Mouse (Mus musculus) thymus, postnatal 10 days (tissue): ENCODE results near the gene Actr8.
A peak's percentile ranks its signal among the peaks of the same experiment; 100 is the strongest.

ENCODE experiments used
- DNase-seq, 2 experiments: peaks; one replicate each; pipeline ENCODE4 v3.0.0; 2021; ENCODE audit warnings: low spot score in 2 of 2

Gene Actr8

DNA sequence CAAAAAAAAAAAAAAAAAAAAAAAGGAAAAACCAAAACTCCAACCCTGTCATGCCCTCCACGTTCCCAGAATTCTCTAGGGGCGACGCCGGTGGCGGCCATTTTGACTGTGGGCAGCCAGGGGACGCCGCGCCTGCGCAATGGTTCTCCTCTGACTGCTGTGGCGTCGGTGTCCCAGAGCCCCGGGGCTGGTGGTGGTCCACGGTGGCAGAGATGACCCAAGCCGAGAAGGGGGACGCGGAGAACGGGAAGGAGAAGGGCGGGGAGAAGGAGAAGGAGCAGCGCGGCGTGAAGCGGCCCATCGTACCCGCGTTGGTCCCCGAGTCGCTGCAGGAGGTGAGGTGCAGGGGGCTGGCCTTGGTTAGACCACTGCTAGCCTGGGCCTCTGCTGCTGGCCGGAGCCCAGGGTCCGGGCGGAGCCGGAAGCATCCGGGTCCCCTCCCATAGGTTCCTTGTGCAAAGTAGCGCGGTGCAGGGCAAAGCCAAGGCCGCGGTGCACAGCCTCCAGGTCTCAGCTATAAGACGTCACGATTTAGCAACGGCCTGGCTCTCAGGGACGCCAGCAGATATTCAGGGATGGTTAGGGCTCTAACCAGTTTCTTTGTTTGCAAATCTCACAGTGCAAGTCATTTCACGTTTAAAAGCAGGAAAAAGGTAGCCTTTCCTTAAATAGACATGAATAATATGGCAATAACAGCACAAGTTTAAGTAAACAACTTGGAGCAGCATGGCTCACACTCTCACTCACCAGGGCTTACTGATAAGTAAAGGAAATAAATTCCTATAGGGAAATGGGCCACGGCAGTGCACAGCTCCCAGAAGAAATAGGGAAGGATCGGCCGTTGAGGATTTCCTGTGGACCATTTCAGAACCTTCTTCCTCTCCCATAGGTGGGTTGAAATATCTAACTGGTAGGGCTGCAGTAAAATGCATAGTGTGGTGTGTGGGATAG lies at the start of gene Actr8:
TSS of gene Actr8 (plus strand) at position 84 of the 951 bp plus-strand sequence.
- peak; percentile 82 to 88 for DNase-seq

DNA sequence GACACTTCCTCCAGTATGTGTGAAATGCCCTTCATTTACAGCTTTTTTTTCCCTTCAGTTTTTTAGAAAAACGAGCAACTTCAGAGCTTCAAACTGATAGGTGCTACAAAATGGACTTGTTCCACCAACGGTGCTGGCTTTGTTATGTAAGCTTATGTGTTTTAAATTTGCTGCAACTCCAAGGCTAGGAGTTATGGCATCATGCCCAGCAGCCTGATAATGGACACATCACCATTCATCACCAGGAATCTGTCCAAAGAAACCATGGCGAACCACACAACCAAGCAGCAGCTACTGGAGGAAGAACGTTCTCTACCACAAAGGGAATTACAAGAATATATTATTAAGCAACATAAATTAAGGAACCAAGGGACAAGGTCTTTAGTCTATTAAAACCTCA lies 49.2 kb upstream of the Actr8 start:
- no peak for DNase-seq

DNA sequence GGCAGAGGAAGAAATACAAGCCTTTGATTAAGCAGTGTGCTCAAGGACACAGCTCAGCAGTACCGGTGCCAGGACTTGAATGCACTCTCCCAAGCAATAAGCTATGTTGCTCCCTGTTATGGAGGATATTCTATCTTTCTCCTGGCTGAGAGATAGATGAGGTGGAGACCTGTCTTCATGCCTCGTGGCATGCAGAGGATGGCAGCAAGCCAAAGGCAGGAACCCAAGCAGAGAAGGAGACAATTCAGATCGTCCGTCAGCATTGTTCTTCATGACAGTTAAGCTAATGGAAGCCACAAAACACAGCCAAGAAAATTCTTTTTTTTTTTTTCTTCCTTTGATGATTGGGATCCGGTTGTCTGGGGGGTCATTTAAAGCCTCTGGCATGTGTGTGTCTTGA lies 42.6 kb upstream of the Actr8 start:
- no peak for DNase-seq

DNA sequence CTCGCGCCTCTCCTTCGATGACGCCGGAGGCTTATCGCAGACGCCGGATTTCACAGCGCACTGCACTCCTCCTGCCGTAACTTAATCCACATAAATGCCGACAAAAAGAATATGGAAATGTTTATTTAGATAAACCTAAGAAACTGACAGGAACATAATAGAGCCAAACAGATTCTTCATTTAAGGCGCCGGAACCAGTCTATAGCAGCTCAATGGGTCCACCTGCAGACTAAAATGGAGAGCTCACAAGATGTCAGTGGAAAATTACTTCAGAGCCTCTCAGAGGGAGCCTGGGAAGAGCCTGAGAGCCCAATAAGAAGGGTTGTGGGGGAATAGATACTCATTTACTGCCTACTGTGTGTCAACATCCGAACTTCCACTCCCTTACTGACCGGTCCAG lies 40.7 kb upstream of the Actr8 start:
- no peak for DNase-seq

DNA sequence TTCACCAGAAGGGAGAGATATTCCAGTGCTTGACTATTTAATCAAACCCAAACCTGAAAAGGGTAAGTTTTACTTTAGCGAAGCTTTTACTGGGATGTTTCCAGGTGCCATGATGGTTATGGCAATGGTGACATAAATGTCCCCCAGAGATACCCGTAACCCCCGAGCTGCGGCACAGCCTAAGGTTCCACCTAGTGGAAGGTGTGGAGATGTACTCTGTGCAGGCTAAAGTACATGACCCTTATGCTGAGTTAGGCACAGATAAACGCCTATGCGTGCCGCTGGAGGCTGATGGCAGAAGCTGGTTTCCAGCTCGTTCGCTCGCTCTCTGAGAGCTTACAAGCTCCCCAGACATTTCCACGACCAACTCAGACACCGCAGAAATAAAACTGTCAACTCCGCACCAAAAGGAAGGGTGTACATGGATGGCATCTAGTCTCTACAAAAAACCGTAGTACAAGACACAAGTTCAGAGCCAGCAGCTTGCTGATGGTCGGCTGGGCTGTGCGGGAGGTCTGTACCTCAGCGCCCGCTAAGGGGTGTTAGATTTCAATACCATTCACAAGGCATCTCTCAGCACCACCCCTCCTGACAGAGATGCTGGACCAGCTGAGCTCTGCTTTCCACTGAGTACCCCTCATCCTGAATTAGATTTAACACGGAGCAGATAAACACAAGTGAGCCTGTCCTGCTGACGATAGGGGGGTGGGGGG lies 38.4 kb upstream of the Actr8 start:
- DNase-seq = no peak

DNA sequence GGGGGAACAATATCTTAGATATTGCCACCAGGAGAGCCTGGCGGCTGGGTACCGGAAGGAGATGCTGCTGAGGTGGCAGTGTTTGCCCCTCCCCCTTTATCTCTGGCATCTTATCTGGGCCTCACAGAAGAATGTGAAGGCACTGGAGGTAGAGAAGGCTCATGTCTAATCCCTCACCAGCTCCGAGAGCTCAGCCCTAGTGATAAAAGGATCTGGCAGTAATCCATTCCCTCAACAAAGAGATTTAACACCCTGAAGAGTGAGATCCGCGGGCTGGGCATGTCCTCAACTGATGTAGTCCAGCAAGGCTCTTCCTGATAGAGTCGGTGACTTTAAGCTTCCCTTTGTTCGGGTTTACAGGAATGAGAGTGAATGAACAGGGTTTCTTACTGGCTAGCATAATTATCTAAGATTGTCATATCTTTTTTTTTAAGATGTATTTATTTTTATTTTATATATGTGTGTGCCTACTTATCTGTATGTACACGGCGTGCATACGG lies 37.8 kb upstream of the Actr8 start:
- no peak for DNase-seq

DNA sequence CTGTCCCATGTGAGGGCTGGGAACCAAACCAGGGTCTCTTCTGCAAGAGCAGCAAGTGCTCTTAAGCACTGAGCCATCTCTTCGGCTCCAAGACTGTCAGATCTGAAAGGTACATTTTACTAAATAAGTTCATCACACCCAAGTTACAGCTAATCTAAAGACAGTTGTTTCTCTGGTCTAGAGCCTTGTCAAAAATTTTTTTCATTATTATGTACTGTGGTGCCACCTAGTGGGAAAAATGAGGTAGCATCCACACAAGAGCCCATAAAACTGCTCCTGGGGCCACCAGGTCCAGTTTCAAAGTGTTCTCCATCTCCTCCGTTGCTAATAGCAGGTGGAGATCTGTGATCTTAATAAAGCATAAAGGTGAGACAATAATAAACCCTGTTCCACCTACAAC lies 37.3 kb upstream of the Actr8 start:
- peak in 1 of 2 experiments; percentile 20 for DNase-seq

DNA sequence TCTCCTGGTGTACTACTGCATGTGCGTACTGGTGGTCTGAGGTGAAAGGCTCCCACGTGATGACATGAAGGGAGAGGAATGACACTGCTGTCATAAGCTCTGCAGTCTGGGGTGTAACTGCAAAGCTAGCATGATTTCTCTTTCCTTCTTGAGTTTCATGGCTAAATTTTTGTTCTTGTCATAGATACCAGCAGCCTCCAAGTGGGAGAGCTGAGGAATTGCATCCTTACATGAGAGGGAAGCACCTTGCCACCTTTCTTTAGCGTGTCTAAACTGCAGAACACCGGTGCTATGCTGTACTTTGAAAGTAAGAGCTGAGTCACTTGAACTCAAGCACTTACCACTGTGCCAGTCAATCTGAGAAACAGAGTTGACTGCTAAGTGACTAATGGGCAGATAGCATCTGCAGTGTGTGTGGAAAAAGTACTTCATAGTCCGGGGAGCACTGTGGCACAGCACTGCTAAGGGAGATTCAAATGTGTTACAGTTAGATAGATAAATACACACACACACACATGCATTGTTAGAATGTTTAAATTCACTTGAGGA lies 31.3 kb upstream of the Actr8 start:
- DNase-seq = no peak

DNA sequence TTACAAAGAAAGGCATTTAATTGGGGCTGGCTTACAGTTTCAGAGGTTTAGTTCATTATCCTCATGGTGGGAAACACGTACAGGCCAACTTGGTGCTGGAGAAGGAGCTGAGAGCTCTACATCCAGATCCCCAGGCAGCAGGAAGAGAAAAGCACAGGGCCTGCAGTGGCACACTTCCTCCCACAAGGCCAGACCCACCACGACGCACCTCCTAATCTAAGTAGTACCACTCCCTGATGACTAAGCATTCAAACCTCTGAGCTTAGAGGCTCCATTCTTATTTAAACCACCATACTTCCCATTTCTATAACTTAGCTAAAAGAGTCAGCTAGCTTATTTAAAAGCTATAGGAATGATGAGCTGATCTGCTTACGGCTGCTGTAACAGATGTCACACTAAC lies 27.3 kb upstream of the Actr8 start:
- DNase-seq = no peak

DNA sequence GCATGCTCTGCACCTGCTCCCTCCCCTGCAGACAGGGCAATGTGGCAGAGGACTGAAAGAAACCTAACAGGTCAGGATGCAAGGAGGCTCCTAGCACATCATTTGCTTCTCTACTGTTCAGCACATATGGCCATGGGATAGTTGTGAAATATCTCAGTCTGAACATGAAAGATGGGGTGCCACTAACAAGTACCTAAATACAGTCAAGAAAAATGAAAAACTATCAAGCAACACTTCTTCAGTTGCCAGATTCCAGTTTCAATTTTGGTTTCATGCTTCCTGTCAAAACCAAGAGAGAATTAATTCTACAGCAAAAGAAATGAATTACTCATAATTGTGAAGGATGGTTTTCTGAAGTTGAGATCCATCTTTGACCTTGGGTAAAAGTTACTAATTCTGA lies 20.7 kb upstream of the Actr8 start:
- no peak for DNase-seq

DNA sequence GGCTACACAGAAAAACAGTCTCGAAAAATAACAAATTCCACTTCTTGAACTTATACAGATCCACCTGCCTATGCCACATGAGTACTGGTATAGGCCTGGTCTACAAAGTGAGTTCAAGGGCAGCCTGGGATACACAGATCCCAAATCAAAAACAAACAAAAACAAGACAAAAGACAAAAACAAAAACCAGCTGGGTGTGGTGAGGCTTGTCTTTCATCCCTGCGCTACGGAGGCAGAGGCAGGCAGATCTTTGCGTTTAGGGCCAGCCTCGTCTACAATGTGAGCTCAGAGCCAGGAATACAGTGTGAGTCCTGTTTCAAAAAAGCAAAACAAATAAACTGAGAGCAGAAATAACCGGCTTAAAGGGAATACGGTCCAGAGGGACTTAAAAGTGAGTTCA lies 10.5 kb upstream of the Actr8 start:
- no peak for DNase-seq

DNA sequence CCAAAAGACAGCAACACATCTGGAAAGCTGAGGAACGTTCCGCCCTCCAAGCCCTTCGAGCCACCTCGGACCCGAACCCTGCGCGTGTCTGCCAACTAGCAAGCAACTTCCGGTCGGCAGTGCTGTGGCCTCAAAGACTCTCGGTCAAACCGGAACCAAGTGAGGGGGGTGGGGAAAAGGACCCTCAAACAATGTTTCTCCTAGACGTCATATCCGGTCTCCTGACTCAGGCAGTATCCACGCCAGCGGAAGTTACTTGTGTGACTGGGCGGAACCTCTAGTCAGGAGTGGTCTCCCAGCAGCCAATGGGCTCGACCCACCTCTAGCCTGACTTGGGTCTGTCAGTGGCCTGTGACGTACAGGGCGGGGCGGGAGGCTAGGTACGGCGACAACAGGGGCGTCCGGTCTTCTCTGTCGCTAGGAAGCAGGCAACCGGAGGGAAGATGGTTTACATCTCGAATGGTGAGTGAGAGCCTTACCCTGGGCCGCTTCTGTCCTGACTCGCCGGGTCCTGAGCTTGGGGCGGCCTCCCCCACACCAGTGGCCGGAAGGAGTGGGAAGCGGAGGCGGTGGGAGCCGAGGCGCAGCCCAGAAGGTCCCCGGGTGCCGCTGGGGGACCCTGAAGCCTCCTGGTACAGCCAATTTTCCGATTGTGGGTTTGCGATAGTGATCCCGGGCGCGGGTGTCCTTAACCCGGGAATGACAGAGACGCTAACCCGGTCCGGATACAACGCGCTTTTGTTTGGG lies 9.9 kb upstream of the Actr8 start, which contains the start of gene Selenok:
TSS of gene Selenok (plus strand) at position 234 of the 747 bp plus-strand sequence.
- DNase-seq = peak; percentile 91 to 93

DNA sequence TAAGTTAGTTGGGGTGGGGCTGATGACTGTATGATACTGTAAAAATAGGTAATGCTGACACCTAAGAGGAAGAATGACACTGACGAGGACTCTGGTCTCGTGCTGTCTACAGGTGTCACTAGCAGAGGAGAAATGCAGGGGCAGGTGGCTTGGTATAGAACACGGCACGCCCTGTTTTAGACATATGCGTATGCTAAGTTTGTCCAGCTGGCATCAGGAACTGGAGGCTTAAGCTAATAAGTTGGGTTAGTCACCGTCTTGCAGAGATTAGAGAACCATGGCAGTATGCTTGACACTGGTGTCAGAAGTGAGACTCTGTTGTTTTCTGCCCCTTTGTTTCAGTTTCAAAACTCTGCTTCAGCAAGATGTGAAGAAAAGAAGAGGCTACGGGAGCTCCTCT lies 6.7 kb upstream of the Actr8 start:
- no peak for DNase-seq

DNA sequence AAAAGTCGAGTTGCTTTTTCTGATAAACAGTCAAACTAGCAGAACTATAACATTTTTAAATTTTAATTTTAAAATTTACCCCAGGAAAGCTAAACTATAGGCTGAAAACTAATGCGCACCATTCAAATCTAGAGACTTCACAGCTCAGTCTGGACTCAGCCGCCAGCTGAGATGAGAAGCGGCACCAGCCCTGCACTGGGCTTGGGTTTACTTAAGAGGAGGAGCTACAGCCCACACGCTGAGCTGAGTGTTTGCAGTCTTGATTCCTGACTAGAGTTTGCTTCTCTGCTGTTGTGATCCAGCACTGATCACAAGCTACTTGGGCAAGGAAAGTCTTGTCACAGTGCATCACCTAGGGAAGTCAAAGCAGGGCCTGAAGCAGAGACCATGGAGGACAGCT lies 6.1 kb upstream of the Actr8 start:
- DNase-seq = no peak

DNA sequence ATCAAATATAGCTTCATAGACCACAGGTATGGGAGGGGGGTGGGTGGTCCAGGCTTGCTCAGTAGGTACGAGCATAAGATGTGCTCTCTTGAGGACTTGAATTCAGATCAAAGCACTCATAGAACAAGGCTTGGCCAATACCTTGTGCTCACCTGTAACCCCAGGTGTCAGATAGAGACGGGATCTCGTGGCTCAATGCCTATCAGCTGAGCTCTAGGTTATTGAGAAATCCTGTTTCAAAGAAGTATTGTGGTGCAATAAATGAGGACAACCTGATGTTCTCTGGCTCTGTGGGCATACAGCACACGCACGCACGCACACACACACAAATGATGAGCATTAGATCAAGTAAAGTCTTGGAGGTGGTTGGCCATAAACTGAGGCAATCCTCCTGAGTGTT lies 1.2 kb upstream of the Actr8 start:
- DNase-seq = no peak

DNA sequence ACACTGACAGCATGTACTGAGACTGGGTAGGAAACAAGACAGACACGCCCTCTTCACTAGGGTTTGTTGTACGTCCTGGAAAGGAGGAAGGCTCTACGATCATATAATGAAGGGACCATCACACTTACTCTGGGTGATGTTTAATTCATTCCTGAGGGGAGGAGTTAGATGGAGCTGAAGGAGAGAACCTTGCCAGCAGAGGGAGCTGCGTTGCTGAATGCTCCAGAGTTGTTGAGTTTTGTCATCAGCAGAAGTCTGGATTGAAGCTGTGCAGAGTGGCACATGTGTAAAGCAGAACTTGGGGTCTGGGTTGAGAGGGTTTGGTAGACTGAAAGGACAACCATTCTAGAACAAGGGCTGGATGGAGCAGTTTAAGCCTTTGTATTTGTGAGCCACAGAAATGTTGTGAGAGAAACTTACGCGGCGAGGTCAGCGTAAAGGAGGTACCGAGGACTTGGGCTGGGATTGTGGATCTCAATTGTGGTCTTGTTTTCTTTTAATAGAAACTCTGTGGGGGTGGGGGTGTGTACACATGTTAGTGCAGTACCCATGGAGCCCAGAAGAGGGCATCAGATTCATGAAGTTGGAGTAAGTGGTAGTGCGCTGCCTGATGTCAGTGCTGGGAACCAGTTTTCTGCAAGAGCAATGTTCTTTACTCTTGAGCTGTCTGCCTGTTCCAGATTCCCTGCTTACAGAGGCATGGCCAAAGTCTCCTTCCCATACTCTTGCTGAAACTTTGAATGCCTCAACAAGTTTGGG lies 2.5 kb downstream of the Actr8 start:
- peak in 1 of 2 experiments; percentile 47 for DNase-seq

DNA sequence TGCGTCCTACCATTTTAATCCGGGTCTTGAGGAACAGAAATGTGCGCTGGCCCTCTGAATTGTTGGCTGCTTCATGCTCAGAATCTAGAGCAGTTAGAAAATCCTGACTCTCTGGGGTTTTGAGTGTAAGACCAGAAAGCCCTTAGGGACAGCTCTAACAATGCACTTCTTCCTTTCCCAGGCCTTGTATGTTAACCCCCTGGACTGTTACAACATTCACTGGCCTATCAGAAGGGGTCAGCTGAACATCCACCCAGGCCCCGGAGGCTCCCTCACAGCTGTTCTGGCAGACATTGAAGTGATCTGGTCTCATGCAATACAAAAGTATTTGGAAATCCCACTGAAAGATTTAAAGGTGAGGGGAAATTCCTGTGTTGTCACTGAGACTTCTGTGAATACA lies 8.0 kb downstream of the Actr8 start:
- DNase-seq = no peak

DNA sequence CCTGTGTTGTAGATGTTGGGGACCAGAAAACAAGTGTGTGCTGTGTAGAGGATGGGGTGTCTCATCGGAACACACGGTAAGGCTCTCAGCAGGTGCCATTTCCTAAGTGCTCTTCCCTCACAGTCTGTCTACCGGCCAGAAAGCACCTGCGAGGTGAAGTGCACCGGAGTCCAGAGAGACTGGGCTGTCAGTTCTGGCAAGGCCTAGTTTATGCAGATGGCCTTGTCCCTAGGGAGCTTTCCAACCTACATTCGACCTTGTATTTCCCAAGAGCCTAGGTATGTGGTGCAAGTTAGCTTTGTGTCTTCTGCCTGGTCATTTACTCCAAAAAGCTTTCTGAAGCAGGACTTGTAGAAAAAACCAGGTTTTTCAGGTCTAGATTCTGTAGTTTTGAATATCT lies 9.1 kb downstream of the Actr8 start:
- DNase-seq = no peak

DNA sequence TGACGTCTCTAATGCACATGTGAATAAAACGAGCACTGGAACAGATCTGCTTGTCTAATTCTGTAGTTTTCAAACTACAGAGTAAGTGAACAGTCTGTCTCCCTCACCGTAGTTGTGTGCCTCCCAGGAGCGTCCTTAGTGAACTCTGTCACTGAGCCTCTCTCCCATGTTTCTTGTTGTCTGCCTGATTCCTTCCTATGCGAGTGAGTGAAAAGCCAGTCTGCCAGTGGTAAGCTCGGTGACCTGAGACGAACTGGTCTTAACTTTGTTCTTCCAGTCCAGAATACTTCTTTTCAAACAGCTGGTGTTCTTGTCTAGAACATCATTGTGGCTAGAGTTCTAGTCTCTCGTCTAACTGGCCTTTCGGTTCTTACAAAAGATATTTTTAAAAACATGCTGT lies 9.6 kb downstream of the Actr8 start:
- no peak for DNase-seq

DNA sequence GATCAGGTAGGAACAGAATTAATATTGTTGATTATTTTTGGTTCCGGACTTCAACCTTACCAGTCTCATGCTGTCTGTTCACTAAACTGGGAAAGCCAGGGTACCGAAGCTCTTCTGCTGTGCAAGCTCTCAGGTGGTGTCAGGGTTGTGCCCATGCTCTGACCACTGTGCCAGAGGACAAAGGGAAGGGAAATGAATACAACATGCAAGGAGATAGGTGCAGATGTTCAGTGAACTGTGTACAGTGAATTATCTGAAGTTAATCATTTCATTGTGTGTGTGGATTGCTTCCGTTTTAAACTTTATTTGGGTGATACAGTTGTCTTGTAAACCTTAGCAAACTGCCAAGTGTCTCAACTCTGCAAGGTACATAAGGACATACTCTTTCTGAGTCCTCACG lies 10.2 kb downstream of the Actr8 start:
- DNase-seq = no peak

DNA sequence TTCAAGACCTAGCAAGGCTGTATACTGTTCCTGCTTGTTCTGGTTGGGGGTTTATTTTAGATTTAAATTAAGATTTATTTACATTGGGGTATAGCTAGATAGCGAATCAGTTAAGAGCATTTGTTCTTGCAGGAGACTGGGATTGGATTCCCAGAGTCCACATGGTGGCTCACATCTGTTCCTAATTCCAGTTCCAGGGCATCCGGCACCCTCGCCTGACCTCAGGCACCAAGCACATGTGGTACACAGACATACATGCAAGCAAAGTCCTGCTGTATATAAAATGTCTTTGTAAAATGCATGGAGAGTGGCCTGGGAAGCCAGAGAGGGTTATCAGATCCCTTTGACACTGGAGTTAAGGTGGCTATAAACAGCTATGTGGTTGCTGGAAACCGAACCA lies 16.8 kb downstream of the Actr8 start:
- no peak for DNase-seq
